Mouse (Mus musculus): ENCODE data around the gene Usp22.

GRCm38 (mm10) chr11:61108911-61109361 lies 65.9 kb downstream of the Usp22 start:
- no peak for TF ChIP-seq POLR2A (IDR thresholded peaks at IDR 0.05; ENCODE audit: insufficient read depth, low read depth, low read length)
- no peak for TF ChIP-seq CTCF (IDR thresholded peaks at IDR 0.05; ENCODE audit: insufficient read depth, low read depth, low read length)

Data from olfactory bulb, adult 2 months (tissue).